Mouse (Mus musculus) left cerebral cortex, adult 2 months (tissue): Measurements from ENCODE around the gene Garem2. TPM values are rescaled to one million over a fixed set of nuclear protein-coding genes. Genes with fewer than 3 reads are reported as not detected.
A peak's percentile ranks its signal among the peaks of the same experiment; 100 is the strongest.

ENCODE experiments used
- DNase-seq, 2 experiments: peaks; one replicate each; pipeline ENCODE4 v3.0.0; 2021 to 2022; ENCODE audit warnings: low spot score in 2 of 2, mixed read lengths in 1 of 2; ENCODE audit errors: extremely low spot score in 1 of 2
- H3K27ac ChIP-seq: fragments of 200-600 bp; 2 replicates; pipeline ENCODE4 v1.8.1; 2022
- H3K4me3 ChIP-seq: fragments of 200-600 bp; 2 replicates; pipeline ENCODE4 v1.8.1; 2022
- CTCF ChIP-seq: fragments of 200-600 bp; IDR thresholded peaks from 2 replicates; pipeline ENCODE4 v1.8.1; 2022; ENCODE audit warnings: antibody characterized with exemption, mild to moderate bottlenecking, moderate library complexity
- intact Hi-C: fragments of 180-260 bp; cut with DNase I; formaldehyde crosslinking; loops from one replicate; pipeline ENCODE4 v1.15.1; 2025
- total RNA-seq, 2 experiments: library from RNA; stranded (reverse); gene quantifications; 2 replicates each; pipeline ENCODE4 v1.2.3; 2021

Gene Garem2
- total RNA-seq, 2 experiments from 2014 or later: 11.0 to 11.1 TPM

DNA sequence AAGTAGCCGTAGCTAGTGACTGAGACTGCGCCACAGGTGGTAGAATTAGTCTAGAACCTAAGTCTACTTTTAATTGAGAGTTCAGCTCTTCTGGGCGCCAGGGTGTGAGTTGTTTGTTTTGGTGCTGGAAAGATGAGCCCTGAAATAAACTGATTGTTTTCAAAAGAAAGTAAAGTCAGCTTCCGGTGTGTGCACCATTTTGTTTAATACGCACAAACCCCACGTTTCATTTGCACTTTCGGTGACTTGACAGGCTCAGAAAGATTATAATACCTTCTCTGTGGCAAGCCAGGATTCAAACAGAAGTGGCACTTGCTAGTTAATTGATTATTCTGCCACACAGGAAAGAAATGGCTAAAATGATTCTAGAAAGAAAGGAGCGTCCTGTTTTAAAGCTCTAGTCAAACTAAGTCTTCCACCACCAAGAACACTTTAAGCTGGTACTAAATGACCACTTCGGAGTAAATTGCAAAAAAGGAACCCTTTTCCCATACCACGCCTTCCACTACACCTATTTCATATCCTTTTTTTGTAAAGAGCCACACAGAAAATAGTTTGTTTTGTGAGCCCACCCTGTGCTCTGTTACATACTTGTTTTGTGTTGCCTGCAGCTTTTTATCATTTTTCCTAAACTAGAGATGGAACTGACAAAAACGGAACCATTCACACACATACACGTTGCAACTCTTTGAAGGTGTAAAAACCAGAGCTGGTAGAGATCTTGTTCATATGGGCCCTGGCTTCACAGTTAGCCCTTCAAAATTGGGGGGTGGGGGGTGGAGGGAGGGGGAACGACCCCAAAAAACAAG is 51.1 kb downstream of the Garem2 start:
- no peak; the same call in 1 of the 2 replicates for TF ChIP-seq CTCF
- intact Hi-C loops: no loop called here
- H3K27ac ChIP-seq: no peak overlapping the region; the same call in 1 of the 2 replicates

DNA sequence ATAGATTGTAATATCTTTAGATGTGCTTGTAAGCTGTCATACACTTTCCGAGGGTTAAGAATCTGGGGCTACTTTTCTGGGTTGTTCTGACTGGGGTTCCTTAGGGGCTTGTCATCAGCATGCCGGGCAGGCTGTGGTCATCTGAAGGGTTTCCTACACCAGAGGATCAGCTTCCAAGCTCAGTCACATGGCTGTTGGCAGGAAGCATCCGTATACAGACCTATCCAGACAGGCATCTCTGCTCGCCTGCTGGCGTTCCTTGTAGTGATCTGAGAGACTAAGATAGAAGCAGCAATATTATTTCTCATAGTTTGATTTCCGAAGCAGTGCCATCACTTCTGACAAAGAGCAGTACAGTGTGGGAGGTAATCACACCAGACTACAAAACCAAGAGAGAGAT is 54.6 kb downstream of the Garem2 start:
- intact Hi-C loops: no loop called here
- H3K4me3 ChIP-seq: no peak overlapping the region
- H3K27ac ChIP-seq: no peak overlapping the region; the same call in 1 of the 2 replicates
- DNase-seq: no peak
- TF ChIP-seq CTCF: no peak

More for the DNA sequence above, 51.1 kb downstream of the Garem2 start:
- H3K4me3 ChIP-seq: peak overlapping the region; percentile 99
- DNase-seq: no peak

DNA sequence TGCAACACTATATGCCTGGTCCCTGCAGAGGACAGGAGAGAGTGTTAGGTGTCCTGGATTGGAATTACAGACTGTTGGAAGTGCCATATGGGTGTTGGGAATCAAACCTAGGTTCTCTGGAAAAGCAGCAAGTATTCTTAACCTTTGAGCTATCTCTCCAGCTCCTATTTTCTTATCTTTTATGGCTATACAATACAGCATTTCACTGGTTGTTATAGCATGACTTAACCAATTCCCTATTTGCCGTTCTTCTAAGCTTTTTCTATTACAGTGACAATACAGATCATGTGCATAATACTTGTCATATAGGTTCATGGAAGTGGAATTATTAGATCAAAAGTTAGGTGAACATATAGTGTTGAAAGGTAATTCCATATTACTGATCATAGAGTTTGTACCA is 56.9 kb downstream of the Garem2 start:
- intact Hi-C loops: no loop called here
- H3K27ac ChIP-seq: no peak overlapping the region
- DNase-seq: no peak
- no peak overlapping the region for H3K4me3 ChIP-seq
- TF ChIP-seq CTCF: no peak

GRCm38 (mm10) chr5:30162339-30162738 is 57.4 kb downstream of the Garem2 start:
- Histone ChIP-seq H3K4me3 (no peak overlapping the region), H3K27ac (no peak overlapping the region)
- DNase-seq: no peak
- intact Hi-C loops: no loop called here
- no peak for TF ChIP-seq CTCF

- no peak for TF ChIP-seq CTCF
- Histone ChIP-seq H3K4me3 (no peak overlapping the region), H3K27ac (no peak overlapping the region)
- intact Hi-C loops: no loop called here
- no peak for DNase-seq
Measured at GRCm38 (mm10) chr5:30165234-30165946, 60.4 kb downstream of the Garem2 start.

Other genes with a start within 250 kb of the Garem2 start
- not detected for gene Il6, start 92.0 kb upstream of the Garem2 start, total RNA-seq
- 1 to 10 TPM; 3.0 to 3.9 TPM for gene Tyms, start 31.5 kb upstream of the Garem2 start, total RNA-seq
- gene 3110082J24Rik, start 925 bp downstream of the Garem2 start, total RNA-seq: 1 to 10 TPM; 1.4 to 3.0 TPM
- 10 to 100 TPM; 64.3 to 68.3 TPM for gene Hadha, start 50.0 kb downstream of the Garem2 start, total RNA-seq
- 10 to 100 TPM; 83.5 to 88.4 TPM for gene Hadhb, start 50.1 kb downstream of the Garem2 start, total RNA-seq
- gene Adgrf3, start 100.6 kb downstream of the Garem2 start, total RNA-seq: not detected
- gene Selenoi, start 127.4 kb downstream of the Garem2 start, total RNA-seq: 10 to 100 TPM; 47.7 to 49.2 TPM
- gene Drc1, start 176.2 kb downstream of the Garem2 start, total RNA-seq: 10 to 100 TPM; 15.2 to 19.2 TPM